Mouse (Mus musculus): Measurements from ENCODE around the gene Entpd1.

The Entpd1 gene

GRCm38 (mm10) chr19:40665778-40666177 is 53.6 kb downstream of the Entpd1 start:
- DNase-seq (ENCODE audit: low read depth, low spot score): no peak

GRCm38 (mm10) chr19:40667111-40667510 is 54.9 kb downstream of the Entpd1 start:
- no peak for DNase-seq (ENCODE audit: low read depth, low spot score)

- peak; percentile 32 for DNase-seq (ENCODE audit: low read depth, low spot score)
Measured at GRCm38 (mm10) chr19:40675329-40675728, 63.2 kb downstream of the Entpd1 start.

DNA sequence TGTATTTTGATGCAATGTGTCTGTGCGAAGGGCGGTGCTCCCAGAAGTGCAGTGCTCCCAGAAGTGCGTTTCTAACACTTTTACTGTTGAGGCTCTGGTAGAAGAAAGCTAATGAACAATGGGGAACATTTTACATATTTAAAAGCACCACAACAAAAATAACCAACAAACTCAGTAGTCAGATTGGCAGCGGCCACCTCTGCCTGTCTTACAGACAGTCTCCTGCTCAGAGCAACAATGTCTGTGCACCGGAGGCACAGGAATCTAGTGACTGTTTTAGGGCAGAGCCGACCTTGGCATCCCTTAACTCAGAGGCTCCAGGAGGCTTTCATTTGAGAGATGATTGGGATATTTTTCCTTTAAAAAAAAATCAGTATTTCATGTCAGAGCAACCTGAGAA is 65.9 kb downstream of the Entpd1 start:
- no peak for DNase-seq (ENCODE audit: low read depth, low spot score)

DNA sequence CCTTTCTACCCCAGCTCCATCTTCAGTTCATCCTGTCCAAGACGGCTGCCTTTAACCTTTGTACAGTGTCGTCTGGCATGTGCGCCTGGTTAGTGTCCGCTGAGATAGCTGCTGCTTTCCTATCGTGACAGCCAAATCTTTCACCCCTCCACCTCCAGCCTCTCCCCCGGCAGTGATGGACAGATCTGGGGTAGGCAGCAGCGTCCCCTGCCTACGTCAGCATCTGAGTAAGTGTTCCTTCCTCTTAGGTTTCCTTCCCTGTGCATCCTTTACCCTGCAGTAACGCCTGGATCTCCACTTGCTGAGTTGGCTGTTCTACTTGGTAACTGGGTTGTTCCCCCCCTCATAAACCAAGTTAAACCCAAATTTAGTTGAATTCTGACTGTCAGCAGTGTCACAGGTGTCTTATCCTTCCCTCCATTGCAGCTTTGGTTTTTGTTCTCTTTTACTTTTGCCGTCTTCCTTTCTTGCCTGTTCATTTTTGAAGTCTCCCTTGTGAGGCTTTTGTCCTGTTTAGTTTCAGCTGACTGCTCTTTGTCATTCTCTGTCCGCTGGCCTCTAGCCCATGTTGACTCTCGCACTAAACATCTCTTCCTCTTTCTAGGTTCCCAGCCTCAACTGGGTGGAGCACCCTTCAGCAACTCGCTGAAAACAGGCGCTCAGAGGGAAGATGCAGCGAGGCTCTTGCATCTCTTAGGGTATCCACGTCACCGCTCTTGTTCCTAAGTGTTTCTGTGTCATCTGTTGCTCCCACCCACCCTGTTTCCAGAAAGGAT is 66.6 kb downstream of the Entpd1 start:
- no peak for DNase-seq (ENCODE audit: low read depth, low spot score)

- no peak for DNase-seq (ENCODE audit: low read depth, low spot score)
Measured at GRCm38 (mm10) chr19:40679632-40680031, 67.5 kb downstream of the Entpd1 start.

GRCm38 (mm10) chr19:40684124-40684523 is 72.0 kb downstream of the Entpd1 start:
- no peak for DNase-seq (ENCODE audit: low read depth, low spot score)

- no peak for DNase-seq (ENCODE audit: low read depth, low spot score)
Measured at GRCm38 (mm10) chr19:40684566-40684965, 72.4 kb downstream of the Entpd1 start.

DNA sequence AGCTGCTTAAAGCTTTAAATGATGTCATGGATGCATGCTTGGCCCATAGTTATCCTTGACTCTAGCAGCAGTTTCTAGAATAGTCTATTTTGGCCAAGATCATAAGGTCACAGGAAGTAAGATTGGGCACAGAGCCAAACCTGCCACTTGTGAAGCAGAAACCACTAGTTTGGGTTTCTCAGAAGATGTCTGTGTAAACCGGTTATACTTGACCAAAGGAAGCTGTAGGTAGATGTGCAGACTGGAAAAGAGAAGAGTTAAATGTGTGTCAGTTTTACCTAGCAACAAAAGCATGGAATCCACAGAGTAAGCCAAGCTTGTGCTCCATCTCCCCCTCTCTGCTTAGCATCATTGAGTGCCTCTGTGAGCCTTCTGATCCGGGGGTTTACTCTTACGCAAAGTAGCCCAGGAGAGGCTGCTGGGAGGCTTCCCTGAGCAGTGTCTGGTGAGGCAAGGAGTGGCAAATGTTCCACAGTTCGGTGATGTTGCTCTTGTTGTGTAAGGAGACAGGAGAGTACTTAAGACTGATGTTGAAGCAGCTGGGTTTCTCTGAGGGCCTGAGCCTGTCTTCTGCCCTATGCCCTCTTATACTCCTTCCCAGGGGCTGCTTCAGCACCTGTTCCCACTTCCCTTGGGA is 75.2 kb downstream of the Entpd1 start:
- DNase-seq (ENCODE audit: low read depth, low spot score): no peak

DNA sequence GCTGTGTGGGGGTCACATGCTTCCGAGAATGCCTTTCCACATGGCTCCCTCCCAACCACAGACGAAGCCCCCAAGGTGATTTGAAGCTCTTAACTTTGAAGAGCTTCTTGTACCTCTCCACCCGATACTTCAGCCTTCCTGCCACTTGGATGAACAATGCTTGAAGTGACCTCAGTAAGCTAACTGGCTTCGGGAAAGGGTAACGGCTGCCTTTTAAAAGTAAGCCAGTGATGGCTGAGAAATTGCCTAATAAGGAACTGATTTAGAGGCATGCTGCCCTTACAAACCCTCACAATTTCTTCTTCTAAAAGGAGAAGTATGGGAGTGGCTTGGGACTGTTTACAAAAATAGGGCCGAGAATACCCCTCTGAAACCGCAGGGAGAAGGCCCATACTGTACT is 81.0 kb downstream of the Entpd1 start:
- no peak for DNase-seq (ENCODE audit: low read depth, low spot score)

DNA sequence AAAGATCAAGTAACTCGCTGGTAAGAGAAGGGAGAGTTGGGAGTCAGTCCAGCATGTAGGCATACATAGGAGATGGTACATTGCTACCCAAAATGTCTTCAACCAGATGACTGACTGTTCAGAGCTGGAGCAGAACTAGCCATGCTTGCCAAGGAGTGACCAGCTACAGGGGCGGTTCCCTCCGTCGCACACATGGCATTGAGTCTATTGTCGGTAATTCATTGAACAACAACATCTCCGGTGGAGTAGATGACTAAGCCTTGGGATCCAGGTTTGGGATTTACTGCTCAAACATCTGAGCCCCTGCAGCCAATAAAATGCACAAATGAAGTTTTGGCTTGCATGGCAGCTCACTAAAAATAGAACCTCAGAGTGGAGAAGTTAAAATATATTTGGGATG is 84.0 kb downstream of the Entpd1 start:
- DNase-seq (ENCODE audit: low read depth, low spot score): no peak

- DNase-seq (ENCODE audit: low read depth, low spot score): no peak
Measured at GRCm38 (mm10) chr19:40698103-40698853, 86.1 kb downstream of the Entpd1 start.

DNA sequence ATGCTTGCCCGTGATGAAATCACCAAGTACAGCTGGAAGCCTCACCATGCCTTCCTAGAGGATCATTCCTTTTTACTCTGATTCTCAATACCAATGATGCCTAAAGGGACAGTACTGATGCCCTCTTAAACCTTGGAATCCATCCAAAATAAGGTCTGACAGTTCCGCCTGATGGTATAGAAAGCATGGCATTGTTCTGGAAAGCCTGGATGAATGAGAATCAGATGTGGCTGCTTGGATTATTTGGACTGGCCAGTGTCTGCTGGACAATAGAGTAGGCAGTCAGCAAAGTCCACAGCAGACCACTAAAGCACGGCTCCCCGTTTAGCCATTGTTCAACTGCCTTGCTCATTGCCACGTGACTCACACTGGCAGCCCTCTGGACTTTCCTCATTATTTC is 87.7 kb downstream of the Entpd1 start:
- no peak for DNase-seq (ENCODE audit: low read depth, low spot score)

GRCm38 (mm10) chr19:40702406-40702805 is 90.2 kb downstream of the Entpd1 start:
- no peak for DNase-seq (ENCODE audit: low read depth, low spot score)

- DNase-seq (ENCODE audit: low read depth, low spot score): no peak
Measured at GRCm38 (mm10) chr19:40712889-40713628, 100.9 kb downstream of the Entpd1 start.

DNA sequence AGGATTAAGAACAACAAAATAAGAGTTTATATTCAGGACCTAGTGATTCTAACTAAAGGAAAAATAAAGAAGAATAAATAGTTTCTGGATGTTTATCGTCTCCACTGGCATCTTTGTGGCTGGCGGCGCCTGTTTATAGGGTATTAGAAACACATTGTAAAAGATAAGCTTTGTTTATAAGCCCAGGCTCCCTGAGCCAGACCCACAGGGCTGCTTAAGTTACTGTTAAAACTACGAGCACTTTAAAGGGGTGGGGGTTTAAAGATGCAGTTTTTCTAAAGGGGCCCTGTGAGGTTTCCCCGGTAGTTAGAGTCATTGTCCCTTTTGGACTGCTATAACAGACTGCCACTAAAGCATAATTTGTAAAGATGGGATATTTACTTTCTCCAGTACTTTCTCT is 102.5 kb downstream of the Entpd1 start:
- DNase-seq (ENCODE audit: low read depth, low spot score): no peak

DNA sequence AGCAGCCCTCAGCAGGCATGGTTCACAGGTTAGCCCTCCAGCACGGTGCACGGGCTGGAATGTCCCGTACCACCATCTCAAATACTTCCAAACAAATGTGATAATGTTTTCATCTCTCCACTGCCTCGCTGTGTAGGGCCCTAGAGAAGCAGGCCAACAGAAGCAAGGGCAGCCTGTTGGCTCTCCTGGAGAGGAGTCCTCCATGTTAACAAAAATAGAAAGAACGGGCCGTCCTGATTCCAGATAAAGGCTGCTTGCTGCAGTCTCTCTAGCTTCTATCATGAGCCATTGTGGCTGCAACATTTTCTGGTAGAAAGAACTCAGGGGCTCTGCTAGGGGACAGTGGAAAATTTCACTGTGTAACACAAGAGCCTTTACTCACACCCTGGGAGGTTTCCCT is 104.8 kb downstream of the Entpd1 start:
- DNase-seq (ENCODE audit: low read depth, low spot score): no peak

GRCm38 (mm10) chr19:40719439-40720105 is 107.4 kb downstream of the Entpd1 start:
- no peak for DNase-seq (ENCODE audit: low read depth, low spot score)

DNA sequence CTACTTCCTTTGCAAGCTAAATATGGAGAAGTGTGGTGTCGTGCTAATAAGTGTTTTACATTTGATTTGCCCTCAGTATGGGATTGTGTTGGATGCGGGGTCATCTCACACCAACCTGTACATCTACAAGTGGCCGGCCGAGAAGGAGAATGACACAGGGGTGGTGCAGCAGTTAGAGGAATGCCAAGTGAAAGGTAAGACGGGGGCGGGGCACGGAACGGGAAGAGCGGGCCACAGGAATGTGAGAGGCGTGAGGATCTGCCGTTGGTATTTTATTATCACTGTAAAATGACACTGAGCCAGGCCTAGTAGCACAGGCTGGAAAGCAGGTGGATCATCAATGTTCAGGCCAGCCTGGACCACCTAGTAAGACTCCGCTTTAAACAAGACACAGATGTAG is 108.2 kb downstream of the Entpd1 start:
- DNase-seq (ENCODE audit: low read depth, low spot score): no peak

GRCm38 (mm10) chr19:40722137-40723038 is 110.2 kb downstream of the Entpd1 start:
- DNase-seq (ENCODE audit: low read depth, low spot score): peak; percentile 5

All from c-Kit-negative CD71-positive TER-119-positive erythroid progenitor cells, embryonic 14.5 days (primary cell).